Mouse (Mus musculus): ENCODE results near the gene A630023A22Rik.

A630023A22Rik gene

DNA sequence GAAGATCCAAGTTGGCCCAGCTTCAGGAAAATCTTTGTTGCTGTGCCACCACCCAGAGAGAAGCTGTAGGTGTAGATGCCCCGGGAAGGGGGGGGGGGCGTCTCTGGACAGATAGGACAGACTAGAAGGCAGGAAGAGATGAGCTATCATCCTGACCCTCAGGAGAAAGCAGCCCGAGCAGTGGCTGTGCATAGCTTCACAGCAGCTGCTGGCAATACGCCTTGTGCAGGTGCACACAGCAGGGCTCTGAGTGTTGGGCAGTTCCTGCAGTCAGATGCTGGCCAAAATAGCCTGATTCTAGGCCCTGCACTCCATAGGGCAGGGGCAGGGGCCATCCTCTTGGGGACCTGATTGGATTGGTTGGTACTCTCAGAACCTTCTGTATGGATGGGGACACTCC lies 15.7 kb downstream of the A630023A22Rik start:
- no peak for DNase-seq (ENCODE audit: low spot score)

- peak; percentile 84 for DNase-seq (ENCODE audit: low spot score)
These were observed 16.8 kb downstream of the A630023A22Rik start, which contains the start of gene Anxa8 for GRCm38 (mm10) chr14:34085731-34086130. Gene Anxa8, plus strand, starts transcription at chr14:34085981.

DNA sequence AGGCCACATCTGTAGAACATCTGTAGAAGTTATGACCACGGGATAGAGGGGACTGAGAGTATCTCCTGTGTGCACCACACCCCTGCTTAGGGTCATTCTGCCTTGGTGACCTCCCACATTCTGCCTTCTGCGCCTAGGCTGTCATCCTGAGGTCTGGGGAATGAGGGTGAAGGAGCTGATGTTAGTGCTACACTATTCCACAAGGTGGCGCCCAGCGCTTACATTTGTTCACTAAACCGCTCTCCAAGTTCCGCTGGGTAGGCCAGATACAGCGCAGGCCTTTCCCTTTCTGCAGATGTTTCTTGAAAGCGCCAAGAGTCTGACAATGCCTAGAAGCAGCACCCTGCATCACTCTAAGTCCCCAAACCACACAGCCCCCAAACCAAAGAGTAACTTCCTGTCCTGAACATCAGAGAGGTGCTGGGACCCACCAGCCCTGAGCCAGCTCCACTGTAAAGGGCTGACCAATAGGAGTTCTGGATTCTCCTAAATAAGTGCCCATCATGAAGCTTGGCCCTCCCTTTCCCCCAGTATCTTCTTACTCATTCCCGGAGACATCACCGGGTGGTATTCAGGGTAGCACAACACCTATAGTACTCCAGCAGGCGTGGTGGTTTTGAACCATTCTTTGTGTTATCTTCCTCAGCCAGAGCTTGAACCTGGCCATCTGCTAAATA lies 22.1 kb downstream of the A630023A22Rik start:
- DNase-seq (ENCODE audit: low spot score), result peak; percentile 82

DNA sequence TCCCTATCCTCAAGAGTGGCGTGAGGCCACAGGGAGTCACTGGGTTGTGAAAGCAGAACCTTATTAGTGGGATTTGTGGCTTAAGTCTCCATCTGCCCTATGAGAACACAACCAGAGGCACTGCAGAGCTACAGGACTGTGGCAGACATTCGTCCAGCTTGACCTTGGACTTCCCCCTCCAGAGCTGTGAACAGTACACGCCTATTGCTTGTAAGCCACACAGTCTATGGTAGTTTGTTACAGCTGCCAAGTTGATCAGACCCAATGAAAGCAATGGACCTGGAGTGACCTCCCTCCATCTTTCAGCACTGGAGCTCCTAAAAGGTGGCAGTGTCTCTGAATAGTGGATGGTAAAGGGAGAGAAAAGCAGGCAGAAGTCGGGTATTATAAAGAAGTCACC lies 24.3 kb downstream of the A630023A22Rik start:
- no peak for DNase-seq (ENCODE audit: low spot score)

DNA sequence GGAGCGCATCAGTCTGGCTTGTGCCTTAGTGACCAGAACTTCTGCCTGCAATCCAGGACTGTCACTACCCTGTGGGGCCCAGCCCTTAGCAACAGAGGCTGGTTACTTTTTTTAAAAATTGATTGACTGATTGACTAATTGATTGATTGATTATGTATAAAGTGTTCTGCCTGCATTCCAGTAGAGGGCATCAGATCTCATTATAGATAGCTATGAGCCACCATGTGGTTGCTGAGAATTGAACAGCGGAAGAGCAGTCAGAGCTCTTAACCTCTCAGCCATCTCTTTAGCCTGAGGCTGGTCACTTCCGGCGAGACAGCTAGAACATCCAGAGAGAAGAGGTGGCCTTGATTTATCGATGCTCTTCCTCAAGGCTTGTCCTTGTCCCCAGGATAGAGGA lies 25.3 kb downstream of the A630023A22Rik start:
- no peak for DNase-seq (ENCODE audit: low spot score)

GRCm38 (mm10) chr14:34075346-34075745 lies 27.2 kb downstream of the A630023A22Rik start:
- no peak for DNase-seq (ENCODE audit: low spot score)

GRCm38 (mm10) chr14:34071665-34072064 lies 30.9 kb downstream of the A630023A22Rik start:
- no peak for DNase-seq (ENCODE audit: low spot score)

GRCm38 (mm10) chr14:34052516-34052915 lies 50.0 kb downstream of the A630023A22Rik start, which contains the start of gene Antxrl:
Gene Antxrl, plus strand, starts transcription at chr14:34052707.
- no peak for DNase-seq (ENCODE audit: low spot score)

GRCm38 (mm10) chr14:34050101-34050779 lies 52.3 kb downstream of the A630023A22Rik start:
- DNase-seq (ENCODE audit: low spot score), result no peak

GRCm38 (mm10) chr14:34043341-34043740 lies 59.2 kb downstream of the A630023A22Rik start:
- no peak for DNase-seq (ENCODE audit: low spot score)

DNA sequence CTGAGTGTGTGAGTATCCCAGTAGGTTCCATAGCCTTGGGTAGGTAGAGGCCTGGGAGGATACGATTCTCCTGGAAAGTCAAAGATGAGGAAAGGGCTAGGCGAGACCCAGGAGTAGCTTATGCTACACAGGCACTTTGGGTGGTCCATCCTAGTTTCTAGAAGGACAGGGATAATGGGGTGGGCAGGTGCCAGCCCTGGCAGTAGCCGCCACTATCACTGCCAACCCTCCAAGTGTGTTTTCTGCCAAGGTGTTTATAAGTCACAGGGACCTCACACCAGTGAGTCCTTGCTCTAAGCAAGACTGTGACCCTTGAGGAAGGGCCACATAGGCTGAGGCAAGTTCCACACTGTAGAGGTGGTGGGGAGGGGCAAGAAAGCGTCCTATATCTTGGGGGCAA lies 61.3 kb downstream of the A630023A22Rik start:
- DNase-seq (ENCODE audit: low spot score), result no peak

GRCm38 (mm10) chr14:34033841-34034610 lies 68.5 kb downstream of the A630023A22Rik start:
- no peak for DNase-seq (ENCODE audit: low spot score)

DNA sequence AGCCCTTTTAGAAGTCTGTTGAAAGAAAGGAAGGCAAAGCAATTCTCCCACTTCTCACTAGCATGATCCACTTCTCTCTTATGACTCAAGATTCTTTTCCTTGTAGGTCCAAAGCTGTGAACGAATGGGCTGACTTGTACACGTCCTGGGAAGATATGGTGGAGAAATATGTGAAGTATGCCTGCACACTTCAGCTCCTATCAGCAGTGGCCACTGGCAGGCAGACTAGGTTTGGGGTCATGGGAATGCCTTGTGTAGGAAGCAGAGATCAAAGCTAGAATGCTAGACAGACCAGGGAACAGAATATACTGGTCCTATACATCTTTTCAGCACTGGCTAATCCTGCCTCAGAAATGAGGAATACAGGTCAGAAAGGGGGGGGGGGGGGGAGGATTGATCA lies 75.8 kb downstream of the A630023A22Rik start:
- DNase-seq (ENCODE audit: low spot score), result no peak

- no peak for DNase-seq (ENCODE audit: low spot score)
These were observed 85.6 kb downstream of the A630023A22Rik start for GRCm38 (mm10) chr14:34016938-34017337.

- no peak for DNase-seq (ENCODE audit: low spot score)
These were observed 86.2 kb downstream of the A630023A22Rik start, which contains the start of gene Gm5460 for GRCm38 (mm10) chr14:34016381-34016780. Gene Gm5460, plus strand, starts transcription at chr14:34016758.

GRCm38 (mm10) chr14:34015063-34015462 lies 87.5 kb downstream of the A630023A22Rik start, which contains the start of gene Gm30083:
Gene Gm30083, minus strand, starts transcription at chr14:34015182.
- no peak for DNase-seq (ENCODE audit: low spot score)

DNA sequence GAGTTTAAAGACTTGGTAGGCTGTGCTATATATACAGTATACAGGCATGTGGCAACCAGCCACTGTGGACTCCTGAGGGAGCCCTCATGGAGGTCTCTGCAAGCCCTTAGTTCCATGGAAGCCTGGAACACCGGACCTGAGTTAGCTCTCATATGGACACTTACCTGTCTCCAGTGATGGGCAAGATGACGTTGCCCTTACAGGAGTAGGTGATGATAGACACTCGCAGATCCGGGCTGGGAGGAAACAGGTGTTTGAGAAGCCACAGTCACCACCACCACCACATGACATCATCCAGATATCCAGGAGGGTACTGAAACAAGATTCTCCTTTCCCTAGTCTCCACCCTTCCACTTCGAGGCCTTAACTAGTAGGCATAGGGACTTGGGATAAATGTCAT lies 100.2 kb downstream of the A630023A22Rik start:
- DNase-seq (ENCODE audit: low spot score), result no peak

DNA sequence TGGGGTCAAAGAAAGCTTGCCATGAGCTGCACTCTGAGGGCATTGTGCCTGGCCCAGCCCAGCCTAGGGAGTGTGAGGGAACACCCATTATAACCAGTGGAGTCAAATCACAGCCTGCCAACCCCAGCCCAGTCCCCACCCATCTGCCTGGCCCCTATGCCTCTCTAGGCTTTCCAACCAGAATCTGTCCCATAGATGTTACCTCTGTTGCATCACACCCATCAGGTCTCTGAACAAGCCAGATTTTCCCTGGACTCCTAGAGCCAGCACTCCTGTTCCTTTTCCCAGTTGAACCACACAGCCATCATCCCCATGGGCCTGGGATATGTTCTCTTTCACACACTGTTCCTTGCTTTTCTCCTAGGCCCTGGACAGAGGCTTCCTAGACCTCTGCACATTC lies 101.1 kb downstream of the A630023A22Rik start:
- no peak for DNase-seq (ENCODE audit: low spot score)
